Mouse (Mus musculus) liver, embryonic 14.5 days (tissue): ENCODE results near the gene Dicer1.

Experiments
- CTCF ChIP-seq: IDR thresholded peaks from 2 replicates; pipeline ENCODE4 v1.5.1; 2016; ENCODE audit warnings: antibody characterized with exemption, low read depth, control low read depth
- EP300 ChIP-seq: IDR thresholded peaks from 2 replicates; pipeline ENCODE4 v1.6.1; 2016; ENCODE audit warnings: antibody characterized with exemption, low read depth

DNA sequence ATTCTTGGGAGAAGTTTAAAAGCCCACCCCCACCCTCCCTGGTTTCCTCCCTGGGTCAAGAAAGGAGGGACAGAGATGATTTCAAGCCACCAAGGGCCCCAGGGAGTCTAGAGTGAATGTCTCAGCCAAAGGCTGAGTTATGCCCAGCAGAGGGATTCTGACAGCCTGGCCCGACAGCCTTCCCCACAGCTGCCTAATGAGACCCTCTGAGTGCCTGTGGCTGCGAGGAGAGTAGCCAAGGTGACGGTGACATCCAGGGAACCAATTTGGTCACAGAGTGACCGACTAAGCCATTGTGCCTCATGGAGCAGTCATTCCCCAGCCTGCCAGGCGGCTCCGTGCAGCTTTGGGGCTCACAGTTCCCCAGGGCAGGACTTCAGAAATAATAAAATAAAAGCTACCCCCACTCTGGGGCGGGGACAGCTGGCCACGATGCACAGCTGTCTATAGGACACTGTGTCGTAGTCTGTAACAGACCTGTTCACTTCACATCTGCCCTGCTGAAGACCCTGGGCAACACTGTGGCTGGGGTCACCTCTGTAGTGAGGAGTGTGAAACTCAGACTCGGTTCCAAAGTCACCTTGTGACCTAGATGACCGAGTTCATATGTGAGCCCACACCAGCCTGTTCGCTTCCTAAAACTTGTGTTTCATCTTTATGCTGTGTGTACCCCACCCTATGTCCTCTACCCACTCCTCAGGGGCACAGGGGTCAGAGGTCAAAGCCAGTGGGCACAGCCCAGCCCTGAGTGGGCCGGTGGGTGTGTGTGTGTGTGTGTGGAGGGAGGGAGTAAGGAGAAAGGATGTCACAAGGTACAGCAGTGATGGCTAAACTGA, 75.0 kb downstream of the Dicer1 start:
- no peak for TF ChIP-seq CTCF
- no peak for TF ChIP-seq EP300
